Mouse (Mus musculus) liver, embryonic 13.5 days (tissue): ENCODE data around the gene Tada2a. TPM values are rescaled to one million over a fixed set of nuclear protein-coding genes. Genes with fewer than 3 reads are reported as not detected.

Experiments used
- ATAC-seq: fragments of 200-750 bp; cut with Nextera tagmentation; 2 replicates; pipeline ENCODE4 v1.8.0; 2017; ENCODE audit warnings: low read depth, mild to moderate bottlenecking, moderate number of reproducible peaks, moderate library complexity
- DNase-seq: peaks from one replicate; pipeline ENCODE4 v3.0.0; 2022
- H3K27ac ChIP-seq: fragments of 300-500 bp; sonication (generic); 2 replicates; pipeline ENCODE4 v1.5.1; 2015; ENCODE audit warnings: moderate library complexity, mild to moderate bottlenecking, inconsistent platforms
- H3K27me3 ChIP-seq: fragments of 300-500 bp; sonication (generic); 2 replicates; pipeline ENCODE4 v1.6.1; 2015; ENCODE audit warnings: mild to moderate bottlenecking, inconsistent platforms
- H3K36me3 ChIP-seq: fragments of 300-500 bp; sonication (generic); 2 replicates; pipeline ENCODE4 v1.6.1; 2015; ENCODE audit warnings: mild to moderate bottlenecking, inconsistent platforms
- H3K4me1 ChIP-seq: fragments of 300-500 bp; sonication (generic); replicated peaks from 2 replicates; pipeline ENCODE4 v1.6.1; 2015; ENCODE audit warnings: inconsistent platforms
- H3K4me2 ChIP-seq: fragments of 300-500 bp; sonication (generic); 2 replicates; pipeline ENCODE4 v1.6.1; 2015; ENCODE audit warnings: inconsistent platforms, mild to moderate bottlenecking, moderate library complexity
- H3K4me3 ChIP-seq: fragments of 300-500 bp; sonication (generic); replicated peaks from 2 replicates; pipeline ENCODE4 v1.5.1; 2015; ENCODE audit warnings: mild to moderate bottlenecking, inconsistent platforms
- H3K9ac ChIP-seq: fragments of 300-500 bp; sonication (generic); 2 replicates; pipeline ENCODE4 v1.6.1; 2015; ENCODE audit warnings: mild to moderate bottlenecking, inconsistent platforms
- H3K9me3 ChIP-seq: fragments of 300-500 bp; sonication (generic); replicated peaks from 2 replicates; pipeline ENCODE4 v1.6.1; 2016; ENCODE audit warnings: inconsistent platforms
- WGBS: fragments of 180-500 bp; shearing (Covaris S2); methylation state at CpG from one replicate; pipeline ENCODE4 v1.1.7; 2015; ENCODE audit not compliant: insufficient replicate concordance; 5-methylcytosine and 5-hydroxymethylcytosine counted together
- polyA plus RNA-seq: library from polyadenylated mRNA; unstranded; fragments of >200 nt; fragmentation: Nextera tagmentation; extraction: Ambion mirVana; gene quantifications from 2 replicates; pipeline ENCODE4 v1.2.1, GENCODE M21; 2015

Tada2a gene
- 12.8 and 14.5 TPM in 2 replicates for polyA plus RNA-seq

DNA sequence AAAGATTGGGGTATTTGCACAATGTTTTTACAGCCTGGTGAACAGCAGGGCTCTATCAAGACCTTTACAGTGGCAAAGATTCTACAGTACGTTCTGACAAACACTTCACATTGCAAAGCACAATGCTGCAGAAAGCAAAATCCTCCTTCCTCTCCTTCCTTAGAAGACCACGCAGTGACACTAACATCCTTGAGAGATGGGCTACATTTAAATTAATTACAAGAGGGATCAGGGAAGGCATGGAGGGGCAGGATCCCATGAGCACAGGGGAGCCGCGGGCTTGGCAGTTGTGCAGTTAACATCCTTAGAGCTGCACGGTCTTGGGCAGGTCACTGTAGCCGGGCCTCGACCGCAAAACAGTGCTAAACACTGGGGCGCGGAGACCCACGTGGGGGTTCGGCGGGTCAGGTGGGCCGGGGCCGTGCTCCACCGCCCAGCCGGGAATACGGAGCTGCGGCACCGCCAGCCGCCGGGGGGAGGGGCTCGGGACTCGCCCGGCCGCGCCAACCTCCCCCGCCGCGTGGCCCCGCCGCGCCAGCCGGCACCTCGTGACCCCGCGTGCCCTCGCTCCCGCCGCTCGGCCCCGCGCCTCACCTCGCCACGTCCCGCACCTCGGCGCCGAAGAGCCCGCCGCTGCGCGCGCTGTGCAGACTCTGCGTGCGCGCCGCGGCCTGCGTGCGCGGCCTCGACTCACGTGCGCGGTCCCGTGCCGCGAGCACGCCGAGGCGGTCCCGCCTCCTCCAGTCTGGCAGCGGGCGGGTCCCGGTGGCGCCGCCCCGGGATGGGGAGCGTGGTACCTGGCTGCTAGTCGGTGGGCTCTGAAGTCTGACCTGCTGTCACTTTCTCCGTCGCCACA is at the start of gene Tada2a, which contains the start of gene Acaca:
Gene Tada2a, minus strand, starts transcription at position 658 of the 856 bp plus-strand sequence.
Gene Acaca, plus strand, starts transcription at position 730 of the 856 bp plus-strand sequence.
- H3K4me1 ChIP-seq: peaks cover 15% of the 10 kb centered on the region
- under 1% methylated on average over 79 of the region's 83 CpGs for WGBS

DNA sequence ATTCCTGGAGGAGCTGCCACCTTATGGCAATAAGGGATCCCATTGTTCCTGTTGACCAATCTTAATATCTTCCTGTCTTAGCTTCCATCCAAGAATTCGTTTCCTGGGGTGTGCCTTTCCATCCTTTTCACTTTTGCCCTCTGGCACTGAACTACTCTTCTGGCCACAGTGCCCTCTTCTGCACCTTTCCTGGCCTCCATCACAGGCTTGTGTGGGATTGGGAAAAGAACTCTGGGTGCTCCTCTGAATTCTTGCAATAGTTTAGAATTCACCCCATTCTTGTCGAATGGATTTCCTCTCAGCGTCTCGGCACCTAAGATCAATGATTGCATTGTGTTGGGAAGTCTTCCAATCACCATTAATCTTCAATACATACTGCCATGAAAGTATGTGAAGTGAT is 49.2 kb upstream of the Tada2a start:
- Histone ChIP-seq H3K4me2 (peak overlapping the region; percentile 98), H3K4me1 (peaks cover 50% of the 10 kb centered on the region), H3K27ac (peak overlapping the region; percentile 90; the same call in 1 of the 2 replicates), H3K9ac (peak overlapping the region; percentile 85), H3K36me3 (no peaks in the 10 kb centered on the region), H3K9me3 (no peaks in the 10 kb centered on the region), H3K27me3 (no peaks in the 10 kb centered on the region), H3K4me3 (peak overlapping the region; percentile 84)
- DNase-seq (no peak), ATAC-seq (no peak)
- 36% methylated on average over 4 of the region's 4 CpGs for WGBS

More for the DNA sequence above, at the start of gene Tada2a, which contains the start of gene Acaca:
- ATAC-seq: peak; percentile 92
- Histone ChIP-seq H3K27ac (peak within 1 kb of the TSS; percentile 31; the same call in 1 of the 2 replicates), H3K36me3 (peaks cover 24% of the 10 kb centered on the region), H3K9me3 (no peaks in the 10 kb centered on the region), H3K4me2 (peak within 1 kb of the TSS; percentile 87), H3K4me3 (peak within 1 kb of the TSS; percentile 82), H3K27me3 (peaks cover 9% of the 10 kb centered on the region), H3K9ac (peak within 1 kb of the TSS; percentile 88)
- peak; percentile 76 for DNase-seq

DNA sequence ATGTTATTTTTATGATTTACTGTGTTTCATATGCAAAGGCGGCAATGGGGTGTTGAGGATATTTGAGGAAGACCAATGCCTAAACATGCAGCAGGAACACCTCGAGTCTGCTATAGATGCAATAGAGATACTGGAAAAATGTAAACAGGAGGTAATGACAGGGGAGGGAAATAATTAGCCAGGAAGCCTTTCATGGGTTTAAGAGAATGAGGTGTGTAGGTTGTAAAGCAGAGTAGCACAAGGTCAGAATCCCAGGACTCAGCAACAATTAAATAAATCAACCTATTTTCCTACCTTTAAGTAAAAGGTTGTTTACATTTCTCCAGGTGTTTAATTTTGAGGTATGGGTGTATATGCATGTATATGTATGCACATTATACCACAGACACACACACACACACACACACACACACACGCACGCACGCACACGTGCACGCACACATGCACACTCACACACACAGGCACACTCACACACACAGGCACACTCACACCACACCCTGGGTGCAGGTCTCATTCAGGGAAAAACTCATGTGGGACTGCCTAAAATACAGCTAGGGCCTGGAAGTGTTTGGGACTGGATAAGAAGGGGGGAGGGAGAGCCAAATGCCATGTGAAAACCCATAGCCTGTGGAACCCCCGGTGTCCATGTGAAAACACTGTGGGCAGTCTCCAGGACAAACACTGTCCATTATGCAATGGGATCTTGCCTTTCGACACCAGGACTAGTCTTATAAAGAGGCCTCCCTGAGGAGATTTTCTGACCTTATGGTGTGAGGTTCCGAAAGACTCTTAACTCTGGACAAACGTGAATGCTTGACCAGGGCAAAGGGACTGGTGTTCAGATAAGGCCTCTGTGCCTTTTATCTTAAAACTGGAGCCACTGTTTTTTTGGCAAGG is 43.4 kb upstream of the Tada2a start:
- Histone ChIP-seq H3K4me2 (no peak overlapping the region), H3K27ac (no peak overlapping the region), H3K4me3 (no peak overlapping the region), H3K36me3 (no peaks in the 10 kb centered on the region), H3K27me3 (no peaks in the 10 kb centered on the region), H3K9me3 (no peaks in the 10 kb centered on the region), H3K9ac (no peak overlapping the region), H3K4me1 (peaks cover 17% of the 10 kb centered on the region)
- WGBS: 64% methylated on average over 11 of the region's 11 CpGs
- ATAC-seq: no peak
- DNase-seq: no peak

DNA sequence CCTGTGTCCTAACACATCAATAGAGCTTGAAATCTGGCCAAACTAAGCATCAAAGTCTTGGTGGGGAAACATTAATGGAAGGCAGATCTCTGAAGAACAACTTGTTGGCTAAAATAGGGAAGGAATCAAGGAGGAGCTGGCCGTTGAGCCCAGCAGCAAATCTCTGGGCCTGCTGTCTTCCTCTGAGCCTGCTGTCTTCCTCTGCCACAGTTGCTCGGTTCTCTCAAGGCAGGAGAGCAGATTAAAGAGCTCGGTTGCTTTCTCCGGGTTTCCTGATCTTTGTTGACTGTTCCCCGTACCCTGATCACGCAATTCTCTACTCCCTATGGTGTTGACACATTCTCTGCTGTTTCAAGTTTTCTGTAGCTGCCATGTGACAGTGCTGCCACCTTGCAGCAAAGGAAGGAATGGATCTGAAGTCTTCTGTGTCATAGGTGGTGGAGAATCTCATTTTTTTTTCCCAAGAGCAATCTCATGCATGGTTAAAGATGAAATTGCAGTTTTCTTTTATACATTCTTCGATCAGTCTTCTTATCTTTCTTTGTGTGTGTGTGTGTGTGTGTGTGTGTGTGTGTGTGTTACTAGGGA is 39.4 kb upstream of the Tada2a start:
- DNase-seq (no peak), ATAC-seq (no peak)
- H3K27me3 ChIP-seq: no peaks in the 10 kb centered on the region
- H3K9ac ChIP-seq: no peak overlapping the region
- H3K27ac ChIP-seq: no peak overlapping the region
- 19% methylated on average over 7 of the region's 7 CpGs for WGBS
- peak overlapping the region; percentile 13; the same call in 1 of the 2 replicates for H3K4me2 ChIP-seq
- no peaks in the 10 kb centered on the region for H3K9me3 ChIP-seq
- no peak overlapping the region for H3K4me3 ChIP-seq
- H3K36me3 ChIP-seq: no peaks in the 10 kb centered on the region
- H3K4me1 ChIP-seq: peaks cover 9% of the 10 kb centered on the region

DNA sequence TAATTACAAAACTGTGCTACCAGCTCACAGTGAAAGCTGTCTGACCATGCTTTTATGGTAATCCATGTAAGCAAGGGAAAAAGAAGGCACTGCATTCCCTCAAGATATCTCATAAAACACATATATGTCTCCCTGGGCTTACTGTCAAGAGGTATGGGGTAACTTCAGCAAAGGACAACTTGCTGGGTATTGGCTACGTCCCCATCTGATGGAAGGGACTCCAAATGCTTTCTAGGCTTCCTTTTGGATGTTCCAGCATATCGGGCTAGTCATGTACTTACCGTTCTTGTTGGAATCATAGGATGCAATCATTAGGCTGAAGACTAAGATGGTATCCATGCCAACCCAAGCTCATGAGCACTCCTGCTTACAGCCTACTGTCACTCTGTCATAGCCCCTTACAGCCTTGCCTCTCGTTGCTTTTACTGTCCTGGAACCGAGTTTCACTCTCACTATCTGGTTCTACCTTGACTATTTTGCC is 37.7 kb upstream of the Tada2a start, which contains the start of gene Gm11437:
Gene Gm11437, minus strand, starts transcription at position 431 of the 481 bp plus-strand sequence.
- Histone ChIP-seq H3K9ac (no peak within 1 kb of the TSS), H3K27ac (no peak within 1 kb of the TSS), H3K4me3 (no peak within 1 kb of the TSS), H3K4me1 (no peaks in the 10 kb centered on the region), H3K36me3 (no peaks in the 10 kb centered on the region), H3K27me3 (no peaks in the 10 kb centered on the region), H3K4me2 (no peak within 1 kb of the TSS), H3K9me3 (no peaks in the 10 kb centered on the region)
- DNase-seq: no peak
- ATAC-seq: no peak
- WGBS: 60% methylated on average over 5 of the region's 5 CpGs

DNA sequence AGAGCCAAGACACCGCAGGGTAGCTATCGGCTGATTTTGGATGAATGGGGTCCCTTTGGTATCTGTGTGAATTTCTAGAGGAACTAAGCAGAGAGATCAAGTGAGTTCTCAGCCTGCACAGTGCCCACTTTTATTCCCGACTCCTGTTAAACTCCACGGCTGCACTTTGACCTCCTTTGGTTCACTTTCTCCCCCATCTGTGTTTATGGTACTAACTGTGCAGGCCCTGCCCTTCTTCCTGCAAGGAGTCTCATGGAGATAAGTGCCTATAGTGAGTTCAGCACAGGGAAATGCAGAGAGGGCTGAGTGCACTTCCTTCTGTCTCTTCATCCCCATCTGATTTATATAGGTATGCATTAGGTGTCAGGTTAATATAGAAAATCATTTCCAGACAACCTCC is 35.2 kb upstream of the Tada2a start:
- no peaks in the 10 kb centered on the region for H3K27me3 ChIP-seq
- H3K9ac ChIP-seq: no peak overlapping the region
- WGBS: 51% methylated on average over 4 of the region's 4 CpGs
- ATAC-seq (no peak), DNase-seq (no peak)
- no peak overlapping the region for H3K4me3 ChIP-seq
- H3K9me3 ChIP-seq: no peaks in the 10 kb centered on the region
- no peaks in the 10 kb centered on the region for H3K36me3 ChIP-seq
- no peak overlapping the region for H3K27ac ChIP-seq
- H3K4me1 ChIP-seq: no peaks in the 10 kb centered on the region
- H3K4me2 ChIP-seq: no peak overlapping the region

DNA sequence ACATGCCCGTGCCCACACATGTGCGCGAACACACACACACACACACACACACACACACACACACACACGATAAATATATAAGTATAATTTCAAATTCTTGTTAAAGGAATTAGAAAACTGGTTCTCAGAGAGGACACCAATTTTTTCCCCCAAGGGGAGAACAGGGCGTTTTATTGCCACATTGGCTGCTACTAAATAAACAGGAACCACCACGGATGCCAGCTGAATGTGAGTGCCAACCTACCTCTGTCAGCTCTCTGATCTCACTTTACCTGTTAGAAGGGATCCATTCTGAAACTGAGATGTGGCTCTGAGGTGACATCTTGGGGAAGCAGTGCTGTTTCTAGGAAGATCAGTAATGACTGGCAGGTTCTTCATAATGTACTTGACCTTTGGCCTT is 34.7 kb upstream of the Tada2a start:
- Histone ChIP-seq H3K4me2 (no peak overlapping the region), H3K9me3 (no peaks in the 10 kb centered on the region), H3K27me3 (no peaks in the 10 kb centered on the region), H3K27ac (no peak overlapping the region), H3K9ac (no peak overlapping the region), H3K4me1 (no peaks in the 10 kb centered on the region), H3K36me3 (no peaks in the 10 kb centered on the region), H3K4me3 (no peak overlapping the region)
- DNase-seq (no peak), ATAC-seq (no peak)
- 75% methylated on average over 6 of the region's 6 CpGs for WGBS

DNA sequence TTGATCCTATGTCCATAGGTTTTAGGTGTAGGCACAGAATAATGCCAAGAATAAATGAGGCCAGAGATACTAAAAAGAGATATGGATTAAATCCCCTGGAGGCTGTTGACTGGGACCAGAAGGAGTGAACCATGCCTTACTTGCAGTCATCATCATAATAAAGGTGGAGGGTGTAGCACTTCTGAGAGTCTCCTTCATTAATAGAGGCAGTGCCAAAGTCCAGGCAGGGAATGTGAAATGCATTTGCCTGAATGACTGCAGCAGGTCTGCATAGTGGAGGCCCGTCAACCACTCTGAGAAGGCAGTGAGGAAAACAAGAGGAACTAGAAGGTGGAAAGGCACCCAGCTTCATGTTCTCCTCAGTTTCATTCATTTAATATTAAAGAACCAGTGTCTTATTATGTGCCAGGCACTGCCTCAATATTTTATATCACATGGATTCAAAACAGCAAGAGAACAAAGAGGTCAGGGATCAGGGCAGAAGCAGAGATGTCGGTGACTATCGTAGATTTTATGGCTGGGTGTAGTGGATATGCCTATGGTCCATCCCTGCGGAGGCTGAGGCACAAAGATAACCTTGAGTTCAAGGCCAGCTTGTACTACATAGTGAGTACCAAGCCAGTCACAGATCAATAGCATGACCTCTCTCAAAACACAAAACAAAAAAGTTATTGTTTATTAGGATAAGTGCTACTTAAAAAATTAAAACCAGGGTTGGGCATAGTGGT is 27.3 kb upstream of the Tada2a start:
- 70% methylated on average over 4 of the region's 4 CpGs for WGBS

DNA sequence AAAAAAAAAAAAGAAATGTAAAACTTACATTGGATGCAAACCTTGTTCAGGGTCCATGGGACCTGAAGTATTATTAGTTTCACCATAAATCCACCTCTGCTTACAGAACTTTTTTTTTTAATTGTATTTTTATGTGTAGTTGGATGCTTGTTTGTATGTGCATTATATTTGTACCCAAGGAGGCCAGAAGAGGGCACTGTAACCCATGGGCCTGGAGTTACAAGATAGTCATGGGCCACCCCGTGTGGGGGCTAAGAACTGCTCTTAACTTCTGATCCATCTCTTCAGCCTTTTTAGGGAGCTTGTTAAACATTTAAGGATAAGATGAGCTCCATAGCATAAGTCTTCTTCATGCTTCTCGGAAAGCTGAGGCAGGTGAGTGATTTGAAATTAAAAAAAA is 21.5 kb upstream of the Tada2a start:
- ATAC-seq: no peak
- Histone ChIP-seq H3K4me1 (peaks cover 6% of the 10 kb centered on the region; the same call in 1 of the 2 replicates), H3K27me3 (no peaks in the 10 kb centered on the region), H3K4me2 (no peak overlapping the region), H3K27ac (no peak overlapping the region), H3K9ac (no peak overlapping the region), H3K9me3 (no peaks in the 10 kb centered on the region), H3K36me3 (no peaks in the 10 kb centered on the region), H3K4me3 (no peak overlapping the region)
- peak; percentile 15 for DNase-seq
- WGBS: 45% methylated on average over 2 of the region's 2 CpGs

More for the DNA sequence above, 27.3 kb upstream of the Tada2a start:
- ATAC-seq (no peak), DNase-seq (no peak)
- Histone ChIP-seq H3K27me3 (no peaks in the 10 kb centered on the region), H3K4me2 (no peak overlapping the region), H3K4me3 (no peak overlapping the region), H3K27ac (no peak overlapping the region), H3K9me3 (no peaks in the 10 kb centered on the region), H3K4me1 (no peaks in the 10 kb centered on the region), H3K36me3 (no peaks in the 10 kb centered on the region), H3K9ac (no peak overlapping the region)

DNA sequence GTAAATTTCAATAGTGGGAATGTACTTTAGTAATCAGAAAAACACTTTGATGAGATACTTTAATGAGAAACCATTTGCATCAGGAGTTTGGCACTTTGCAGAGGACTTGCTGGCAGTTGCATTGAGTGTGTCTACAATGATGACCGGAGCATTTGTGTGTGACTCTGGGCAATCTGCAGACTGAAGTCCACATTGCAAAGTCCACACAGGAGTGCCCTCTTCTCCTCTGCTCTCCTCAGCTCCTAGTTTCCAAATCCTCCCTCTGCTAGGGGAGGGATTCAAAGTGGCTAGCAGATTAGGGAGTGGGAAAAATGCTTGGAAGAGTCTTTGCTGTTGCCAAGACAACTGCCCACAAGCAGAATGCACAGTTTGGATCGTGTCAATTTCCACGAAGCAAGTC is 16.7 kb upstream of the Tada2a start:
- Histone ChIP-seq H3K27me3 (peaks cover 5% of the 10 kb centered on the region; the same call in 1 of the 2 replicates), H3K27ac (no peak overlapping the region), H3K9me3 (no peaks in the 10 kb centered on the region), H3K9ac (no peak overlapping the region), H3K4me1 (peaks cover 6% of the 10 kb centered on the region; the same call in 1 of the 2 replicates), H3K4me2 (no peak overlapping the region), H3K36me3 (no peaks in the 10 kb centered on the region), H3K4me3 (no peak overlapping the region)
- 59% methylated on average over 3 of the region's 3 CpGs for WGBS
- ATAC-seq (no peak), DNase-seq (no peak)
